Mouse (Mus musculus) kidney, embryonic 15.5 days (tissue): Measurements from ENCODE around the gene Zcchc14. TPM values are rescaled to one million over a fixed set of nuclear protein-coding genes. Genes with fewer than 3 reads are reported as not detected.

Source experiments
- ATAC-seq: fragments of 200-750 bp; cut with Nextera tagmentation; replicated peaks from 2 replicates; pipeline ENCODE4 v1.8.0; 2017; ENCODE audit warnings: moderate TSS enrichment; ENCODE audit not compliant: low FRiP score
- H3K27ac ChIP-seq: fragments of 300-500 bp; sonication (generic); 2 replicates; pipeline ENCODE4 v1.5.1; 2015; ENCODE audit warnings: mild to moderate bottlenecking, inconsistent platforms
- H3K27me3 ChIP-seq: fragments of 300-500 bp; sonication (generic); 2 replicates; pipeline ENCODE4 v1.6.1; 2015; ENCODE audit warnings: inconsistent platforms
- H3K36me3 ChIP-seq: fragments of 300-500 bp; sonication (generic); 2 replicates; pipeline ENCODE4 v1.6.1; 2015; ENCODE audit warnings: inconsistent platforms
- H3K4me1 ChIP-seq: fragments of 300-500 bp; sonication (generic); 2 replicates; pipeline ENCODE4 v1.6.1; 2015; ENCODE audit warnings: inconsistent platforms
- H3K4me2 ChIP-seq: fragments of 300-500 bp; sonication (generic); 2 replicates; pipeline ENCODE4 v1.6.1; 2015; ENCODE audit warnings: moderate library complexity, mild to moderate bottlenecking, inconsistent platforms
- H3K4me3 ChIP-seq: fragments of 300-500 bp; sonication (generic); replicated peaks from 2 replicates; pipeline ENCODE4 v1.5.1; 2015; ENCODE audit warnings: mild to moderate bottlenecking, inconsistent platforms
- H3K9ac ChIP-seq: fragments of 300-500 bp; sonication (generic); 2 replicates; pipeline ENCODE4 v1.6.1; 2015; ENCODE audit warnings: mild to moderate bottlenecking, inconsistent platforms
- H3K9me3 ChIP-seq: fragments of 300-500 bp; sonication (generic); replicated peaks from 2 replicates; pipeline ENCODE4 v1.6.1; 2016; ENCODE audit warnings: inconsistent platforms
- WGBS: fragments of 180-500 bp; shearing (Covaris S2); methylation state at CpG from one replicate; pipeline ENCODE4 v1.1.7; 2015; ENCODE audit warnings: mixed read lengths; 5-methylcytosine and 5-hydroxymethylcytosine counted together
- polyA plus RNA-seq: library from polyadenylated mRNA; unstranded; fragments of >200 nt; fragmentation: Nextera tagmentation; extraction: Ambion mirVana; gene quantifications from 2 replicates; pipeline ENCODE4 v1.2.1, GENCODE M21; 2015

Zcchc14 gene
- polyA plus RNA-seq, 1 experiment from 2014 or later: 17.2 TPM

DNA sequence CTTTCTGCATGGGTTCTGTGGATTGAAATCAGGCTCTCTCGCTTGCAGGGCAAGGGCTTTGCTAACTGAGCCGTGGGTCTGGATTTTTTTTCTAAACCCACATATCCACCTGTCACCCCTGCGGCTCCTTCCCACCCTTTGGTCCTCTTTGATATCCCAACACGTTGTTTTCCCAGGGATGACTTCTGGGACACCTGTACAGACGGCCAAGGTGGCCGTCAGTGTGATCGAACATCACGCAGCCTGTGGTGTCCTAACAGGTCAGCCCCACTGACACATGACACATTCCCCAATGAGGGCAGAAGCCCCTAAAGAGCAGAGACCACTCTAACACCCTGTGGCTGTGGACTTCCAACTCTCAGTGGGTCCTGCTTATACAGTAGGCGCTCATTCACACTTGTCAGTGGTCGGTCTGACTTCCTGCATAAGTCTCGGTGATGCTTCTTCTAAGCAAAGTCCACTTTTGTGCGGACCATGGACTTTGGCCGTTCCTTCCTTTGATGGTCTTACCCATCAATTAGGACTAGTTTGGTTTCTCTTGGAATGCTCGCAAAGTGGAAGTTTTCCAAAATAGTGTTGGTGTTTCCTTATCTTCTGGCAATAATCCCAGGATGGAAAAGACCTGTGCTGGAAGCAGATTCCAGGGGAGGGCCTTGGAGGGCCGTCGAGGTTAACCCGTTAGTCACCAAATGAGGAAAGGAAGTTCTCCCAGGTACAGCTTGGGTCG lies 9.1 kb upstream of the Zcchc14 start:
- no peak for ATAC-seq
- peaks cover 41% of the 10 kb centered on the region for H3K4me1 ChIP-seq

GRCm38 (mm10) chr8:121660602-121661001 lies 7.9 kb upstream of the Zcchc14 start:
- Histone ChIP-seq H3K4me3 (no peak overlapping the region), H3K4me2 (no peak overlapping the region), H3K4me1 (peaks cover 36% of the 10 kb centered on the region), H3K36me3 (no peaks in the 10 kb centered on the region), H3K27me3 (no peaks in the 10 kb centered on the region), H3K27ac (peak overlapping the region; percentile 37; the same call in 1 of the 2 replicates), H3K9me3 (no peaks in the 10 kb centered on the region), H3K9ac (no peak overlapping the region)
- WGBS: 58% methylated on average over 15 of the region's 15 CpGs
- ATAC-seq: no peak

More for the DNA sequence above, 9.1 kb upstream of the Zcchc14 start:
- H3K36me3 ChIP-seq: no peaks in the 10 kb centered on the region
- no peaks in the 10 kb centered on the region for H3K9me3 ChIP-seq
- no peak overlapping the region for H3K4me3 ChIP-seq
- no peaks in the 10 kb centered on the region for H3K27me3 ChIP-seq
- 69% methylated on average over 18 of the region's 18 CpGs for WGBS
- no peak overlapping the region for H3K4me2 ChIP-seq
- H3K27ac ChIP-seq: no peak overlapping the region
- no peak overlapping the region for H3K9ac ChIP-seq

DNA sequence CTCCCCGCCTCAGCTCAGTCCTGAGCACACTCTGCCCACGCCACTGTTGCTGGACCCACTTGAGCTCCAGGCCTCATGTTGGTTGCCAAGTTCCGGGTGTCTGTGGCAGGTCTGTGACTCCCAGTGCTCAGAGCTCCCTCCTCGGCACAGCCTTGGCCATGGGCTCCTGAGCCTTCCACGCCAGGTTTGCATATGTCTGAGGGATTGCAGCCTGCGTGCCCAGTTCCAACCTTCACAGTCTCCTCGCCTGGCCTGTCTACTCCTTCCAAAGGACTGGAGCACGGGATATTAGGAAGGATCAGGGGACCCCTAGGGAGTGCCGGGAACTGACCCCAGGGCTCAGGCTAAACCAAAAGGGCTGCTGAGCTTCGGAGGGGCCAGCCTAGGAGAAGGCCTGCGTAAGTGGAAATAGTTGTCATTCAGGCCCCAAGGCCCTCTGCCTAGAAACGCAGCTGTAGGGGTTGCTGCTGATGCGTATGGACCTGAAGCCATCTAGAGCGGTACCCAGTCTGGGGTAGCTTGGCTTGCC lies 2.3 kb upstream of the Zcchc14 start:
- Histone ChIP-seq H3K9ac (no peak overlapping the region), H3K4me3 (no peak overlapping the region), H3K27me3 (no peaks in the 10 kb centered on the region), H3K4me1 (peaks cover 32% of the 10 kb centered on the region), H3K4me2 (no peak overlapping the region), H3K9me3 (no peaks in the 10 kb centered on the region), H3K36me3 (no peaks in the 10 kb centered on the region), H3K27ac (no peak overlapping the region)
- 86% methylated on average over 14 of the region's 14 CpGs for WGBS
- ATAC-seq: no peak

- Histone ChIP-seq H3K9ac (no peak overlapping the region; the same call in 1 of the 2 replicates), H3K27me3 (no peaks in the 10 kb centered on the region), H3K9me3 (no peaks in the 10 kb centered on the region), H3K4me1 (peaks cover 38% of the 10 kb centered on the region), H3K4me2 (peak overlapping the region; percentile 95), H3K27ac (peak overlapping the region; percentile 37; the same call in 1 of the 2 replicates), H3K4me3 (peak overlapping the region; percentile 85), H3K36me3 (no peaks in the 10 kb centered on the region)
- no peak for ATAC-seq
- WGBS: 74% methylated on average over 4 of the region's 4 CpGs
These were observed 1.4 kb upstream of the Zcchc14 start for GRCm38 (mm10) chr8:121654131-121654530.

GRCm38 (mm10) chr8:121653340-121654019 lies 779 bp upstream of the Zcchc14 start:
- ATAC-seq: peak; percentile 19
- H3K4me2 ChIP-seq: peak overlapping the region; percentile 95

GRCm38 (mm10) chr8:121651874-121652361 lies 783 bp downstream of the Zcchc14 start:
- WGBS: under 1% methylated on average over 40 of the region's 56 CpGs
- peak overlapping the region; percentile 79 for H3K27ac ChIP-seq

More at GRCm38 (mm10) chr8:121653340-121654019, 779 bp upstream of the Zcchc14 start:
- Histone ChIP-seq H3K27me3 (no peaks in the 10 kb centered on the region), H3K9me3 (no peaks in the 10 kb centered on the region), H3K36me3 (no peaks in the 10 kb centered on the region), H3K9ac (peak overlapping the region; percentile 71), H3K27ac (peak overlapping the region; percentile 95), H3K4me1 (peaks cover 44% of the 10 kb centered on the region), H3K4me3 (peak overlapping the region; percentile 85)
- 2% methylated on average over 31 of the region's 31 CpGs for WGBS

DNA sequence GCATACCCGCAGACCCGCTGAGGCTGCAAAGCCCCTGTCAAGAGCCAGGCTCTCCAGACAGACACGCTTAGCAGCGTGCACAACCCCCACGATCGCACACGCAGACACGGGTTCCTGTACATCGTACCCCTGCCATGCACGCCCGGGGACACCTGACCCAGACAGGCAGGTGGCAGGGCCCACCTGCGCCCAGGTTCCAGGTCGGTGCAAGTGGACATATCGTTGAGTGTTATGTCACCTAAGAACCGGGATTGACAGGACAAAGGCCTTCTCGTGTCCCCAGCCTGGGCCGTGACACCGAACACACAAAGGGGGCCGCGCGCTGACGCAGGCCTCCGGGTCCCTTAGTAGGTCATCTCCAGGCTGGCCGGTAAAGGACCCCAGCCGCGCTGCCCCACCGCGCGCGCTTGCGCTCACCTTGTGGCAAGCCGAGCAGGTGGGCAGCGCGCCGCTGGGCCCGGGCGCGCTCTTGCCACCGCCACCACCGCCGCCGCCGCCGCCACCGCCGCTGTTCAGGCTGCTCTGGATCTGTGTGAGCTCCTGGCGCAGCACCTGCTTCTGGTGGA lies 1.3 kb downstream of the Zcchc14 start:
- ATAC-seq: no peak
- 10% methylated on average over 47 of the region's 47 CpGs for WGBS
- Histone ChIP-seq H3K27me3 (no peaks in the 10 kb centered on the region), H3K9ac (peak overlapping the region; percentile 53), H3K4me3 (peak overlapping the region; percentile 85), H3K4me2 (peak overlapping the region; percentile 93), H3K4me1 (peaks cover 65% of the 10 kb centered on the region), H3K9me3 (no peaks in the 10 kb centered on the region), H3K27ac (peak overlapping the region; percentile 79; the same call in 1 of the 2 replicates), H3K36me3 (no peaks in the 10 kb centered on the region)

More at GRCm38 (mm10) chr8:121651874-121652361, 783 bp downstream of the Zcchc14 start:
- Histone ChIP-seq H3K4me3 (peak overlapping the region; percentile 85), H3K27me3 (no peaks in the 10 kb centered on the region), H3K4me1 (peaks cover 60% of the 10 kb centered on the region), H3K9ac (peak overlapping the region; percentile 53), H3K36me3 (no peaks in the 10 kb centered on the region), H3K9me3 (no peaks in the 10 kb centered on the region), H3K4me2 (peak overlapping the region; percentile 93)
- ATAC-seq: no peak

DNA sequence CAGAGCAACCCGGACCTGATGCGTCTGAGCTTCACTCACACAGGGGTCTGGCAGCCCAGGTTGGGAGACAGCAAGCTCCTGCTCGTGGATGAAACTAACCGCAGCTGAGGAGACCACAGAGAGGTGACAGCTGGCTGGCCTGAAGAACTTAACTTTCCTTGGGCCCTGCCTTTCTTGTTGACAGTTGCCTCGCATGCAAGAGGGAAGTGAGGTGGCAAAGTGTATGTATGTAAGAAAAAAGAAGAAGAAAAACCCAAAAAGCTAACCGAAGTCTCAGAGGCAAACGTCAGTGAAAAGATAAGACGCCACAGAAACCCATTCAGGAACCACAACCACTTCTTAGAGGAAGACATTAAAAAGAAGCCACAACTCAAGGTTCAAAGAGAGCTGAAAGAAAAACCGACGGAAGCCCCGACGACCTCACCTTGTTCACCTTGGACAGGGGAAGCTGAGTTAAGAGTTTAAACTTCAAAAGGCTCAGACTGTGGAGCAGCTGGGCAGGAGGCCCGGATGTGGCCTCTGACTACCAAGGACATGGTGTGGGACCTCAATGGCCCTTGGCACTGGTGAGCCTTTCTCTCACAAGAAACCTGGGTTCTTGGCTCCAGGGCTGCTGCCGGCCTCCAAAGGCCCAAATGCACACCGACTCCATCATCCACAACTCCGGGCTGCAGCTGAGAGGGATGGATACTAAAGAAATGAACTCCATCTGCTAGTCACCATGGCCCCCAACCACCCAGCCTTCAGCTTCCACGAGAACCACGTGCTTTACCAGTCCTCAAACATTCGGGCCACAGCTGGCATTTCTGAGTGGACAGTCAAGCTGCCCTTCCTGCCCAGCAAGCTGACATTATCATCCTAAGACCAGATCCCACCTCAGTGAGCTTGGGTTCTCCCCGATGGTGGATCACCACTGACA lies 2.1 kb downstream of the Zcchc14 start:
- 0 out of 2 replicates have a peak overlapping the region, but pooled peaks have one; percentile 10 for H3K27ac ChIP-seq
- no peaks in the 10 kb centered on the region for H3K27me3 ChIP-seq
- ATAC-seq: no peak
- H3K9ac ChIP-seq: peak overlapping the region; percentile 53
- peak overlapping the region; percentile 93 for H3K4me2 ChIP-seq
- 56% methylated on average over 20 of the region's 20 CpGs for WGBS
- peak overlapping the region; percentile 85 for H3K4me3 ChIP-seq
- H3K9me3 ChIP-seq: no peaks in the 10 kb centered on the region
- no peaks in the 10 kb centered on the region for H3K36me3 ChIP-seq
- H3K4me1 ChIP-seq: peaks cover 71% of the 10 kb centered on the region

DNA sequence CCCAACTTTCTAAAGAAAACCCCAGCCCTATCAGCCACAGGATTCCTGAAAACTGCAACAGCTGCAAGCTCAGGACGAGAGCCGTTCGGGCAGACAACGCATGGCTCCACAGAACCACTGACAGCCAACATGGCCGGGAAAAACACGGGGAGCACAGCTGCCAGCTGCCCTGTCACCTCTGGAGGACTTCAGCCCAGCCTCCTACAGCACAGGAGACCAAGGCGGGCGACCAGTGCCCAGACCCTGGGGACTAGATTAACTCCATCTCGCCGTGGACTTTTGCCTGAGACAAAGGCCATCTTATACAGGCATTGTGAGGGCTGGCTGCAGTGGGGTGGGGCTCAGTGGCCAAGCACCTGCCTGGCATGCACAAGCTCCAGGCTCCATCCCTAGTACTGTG lies 2.8 kb downstream of the Zcchc14 start:
- H3K4me2 ChIP-seq: peak overlapping the region; percentile 93
- no peaks in the 10 kb centered on the region for H3K9me3 ChIP-seq
- H3K27ac ChIP-seq: no peak overlapping the region; the same call in 1 of the 2 replicates
- no peak for ATAC-seq
- H3K4me1 ChIP-seq: peaks cover 78% of the 10 kb centered on the region
- 59% methylated on average over 10 of the region's 10 CpGs for WGBS
- peak overlapping the region; percentile 85 for H3K4me3 ChIP-seq
- no peaks in the 10 kb centered on the region for H3K27me3 ChIP-seq
- no peaks in the 10 kb centered on the region for H3K36me3 ChIP-seq
- 0 out of 2 replicates have a peak overlapping the region, but pooled peaks have one; percentile 53 for H3K9ac ChIP-seq

GRCm38 (mm10) chr8:121649423-121649822 lies 3.3 kb downstream of the Zcchc14 start:
- Histone ChIP-seq H3K4me2 (peak overlapping the region; percentile 93), H3K9ac (no peak overlapping the region), H3K9me3 (no peaks in the 10 kb centered on the region), H3K36me3 (no peaks in the 10 kb centered on the region), H3K4me3 (peak overlapping the region; percentile 85), H3K27ac (no peak overlapping the region; the same call in 1 of the 2 replicates), H3K27me3 (no peaks in the 10 kb centered on the region), H3K4me1 (peaks cover 80% of the 10 kb centered on the region)
- ATAC-seq: no peak
- 84% methylated on average over 5 of the region's 5 CpGs for WGBS

GRCm38 (mm10) chr8:121648451-121648850 lies 4.2 kb downstream of the Zcchc14 start:
- peak overlapping the region; percentile 57 for H3K27ac ChIP-seq
- H3K4me1 ChIP-seq: peaks cover 75% of the 10 kb centered on the region
- no peak overlapping the region for H3K4me3 ChIP-seq
- no peaks in the 10 kb centered on the region for H3K9me3 ChIP-seq
- peak overlapping the region; percentile 23 for H3K4me2 ChIP-seq
- no peak for ATAC-seq
- H3K36me3 ChIP-seq: no peaks in the 10 kb centered on the region
- peak overlapping the region; percentile 11; the same call in 1 of the 2 replicates for H3K9ac ChIP-seq
- no peaks in the 10 kb centered on the region for H3K27me3 ChIP-seq
- WGBS: 49% methylated on average over 16 of the region's 16 CpGs
